Mouse (Mus musculus) T-cell, adult 2 months (primary cell): Measurements from ENCODE around the gene Arap1.

Experiments used
- DNase-seq: peaks from one replicate; pipeline ENCODE4 v3.0.0; 2022; ENCODE audit warnings: low spot score

The Arap1 gene

DNA sequence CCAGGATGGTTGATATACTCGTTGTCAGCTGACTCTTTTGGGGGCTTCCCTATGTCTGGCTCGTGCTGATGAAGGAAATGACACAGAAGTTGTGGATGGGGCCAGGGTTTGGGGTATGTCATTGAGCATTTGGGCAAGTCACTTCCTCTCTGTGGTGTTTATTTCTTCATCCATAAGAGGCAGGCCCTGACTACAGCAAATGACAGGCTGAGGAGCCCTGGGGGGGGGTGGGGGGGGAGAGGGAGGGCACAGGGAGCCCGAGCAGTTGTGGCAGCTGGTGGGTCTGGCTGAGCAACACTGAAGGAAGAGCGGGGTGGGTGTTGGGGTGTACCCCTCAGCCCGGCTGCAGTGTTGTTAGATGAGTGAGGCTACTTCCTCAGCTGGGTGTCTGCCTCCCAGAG, 14.9 kb downstream of the Arap1 start:
- DNase-seq: peak; percentile 49

- no peak for DNase-seq
Measured at GRCm38 (mm10) chr7:101363914-101364313, 16.0 kb downstream of the Arap1 start.

GRCm38 (mm10) chr7:101367901-101368852, 20.3 kb downstream of the Arap1 start:
- DNase-seq: no peak

- DNase-seq: no peak
Measured at GRCm38 (mm10) chr7:101369666-101370065, 21.8 kb downstream of the Arap1 start.

GRCm38 (mm10) chr7:101373082-101373481, 25.2 kb downstream of the Arap1 start:
- no peak for DNase-seq

DNA sequence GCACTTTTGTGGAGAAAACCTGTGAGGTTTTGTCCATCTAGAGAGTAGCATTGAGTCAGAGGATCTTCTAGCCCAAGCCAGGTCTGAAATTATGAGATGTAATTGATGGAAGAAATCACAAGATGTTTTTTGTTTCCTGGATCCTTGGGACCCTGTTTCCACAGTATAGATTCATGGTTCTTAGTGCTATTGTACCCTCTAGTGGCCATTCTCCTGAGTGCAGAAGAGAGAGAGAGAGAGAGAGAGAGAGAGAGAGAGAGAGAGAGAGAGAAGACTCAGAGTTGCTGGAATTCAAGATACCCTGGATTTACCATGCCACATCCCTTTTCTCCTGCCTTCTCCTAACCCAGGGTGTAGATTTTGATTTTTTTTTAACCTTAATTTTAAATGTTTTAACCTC, 26.3 kb downstream of the Arap1 start:
- DNase-seq: peak; percentile 42

DNA sequence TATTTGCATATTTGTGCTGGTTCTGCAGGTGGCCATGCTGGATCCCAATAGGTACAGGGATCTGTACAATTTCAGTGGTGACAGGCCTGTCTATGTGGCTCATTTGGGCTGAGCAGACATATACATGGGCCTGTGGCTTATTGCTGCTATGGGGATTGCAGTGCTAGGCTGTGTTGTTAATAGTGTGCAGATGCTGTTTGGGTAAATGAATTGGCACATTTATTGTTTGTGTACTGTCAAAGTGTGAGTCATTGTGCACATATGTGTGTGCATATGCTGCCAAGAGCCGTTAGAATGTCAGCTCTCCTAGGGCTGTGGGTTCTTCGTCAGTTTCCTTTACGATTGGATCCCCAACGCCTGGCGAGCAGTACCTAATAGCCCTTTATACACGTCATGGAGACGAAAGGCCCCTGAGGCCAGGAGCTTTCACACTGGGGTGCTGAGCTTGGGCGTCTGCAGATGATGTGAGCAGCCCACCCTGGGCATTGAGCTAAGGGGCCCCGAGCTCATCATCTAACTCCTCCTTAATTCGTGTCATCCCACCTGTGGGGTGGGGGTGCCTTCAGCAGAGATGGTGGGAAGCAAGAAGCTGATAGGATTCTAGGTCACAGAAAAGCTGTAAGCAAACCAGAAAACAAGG, 29.0 kb downstream of the Arap1 start:
- no peak for DNase-seq

DNA sequence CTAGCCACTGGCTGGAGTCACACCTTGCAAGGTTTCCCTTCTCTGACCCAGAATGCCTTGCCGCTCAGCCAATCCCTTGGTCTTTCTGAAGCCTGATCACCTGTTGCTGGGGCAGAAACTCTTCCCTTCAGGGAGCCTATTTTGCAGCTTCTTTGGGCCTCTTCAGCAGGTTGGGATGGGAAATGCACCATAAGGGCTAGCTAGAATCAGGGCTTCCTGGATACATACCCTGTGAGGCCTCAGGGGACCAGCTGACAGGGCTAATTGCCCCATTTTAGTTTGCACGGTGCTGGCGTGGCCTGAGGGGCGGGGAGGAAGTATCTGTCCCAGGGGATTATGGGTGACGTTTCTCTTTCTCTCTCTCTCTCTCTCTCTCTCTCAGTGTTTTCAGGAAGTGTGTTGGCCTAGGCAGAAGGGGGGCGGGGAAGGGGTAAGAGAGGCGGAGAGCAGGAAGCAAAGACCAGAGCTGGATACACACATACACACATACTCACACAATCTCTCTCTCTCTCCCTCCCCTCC, 29.9 kb downstream of the Arap1 start:
- peak; percentile 85 for DNase-seq

DNA sequence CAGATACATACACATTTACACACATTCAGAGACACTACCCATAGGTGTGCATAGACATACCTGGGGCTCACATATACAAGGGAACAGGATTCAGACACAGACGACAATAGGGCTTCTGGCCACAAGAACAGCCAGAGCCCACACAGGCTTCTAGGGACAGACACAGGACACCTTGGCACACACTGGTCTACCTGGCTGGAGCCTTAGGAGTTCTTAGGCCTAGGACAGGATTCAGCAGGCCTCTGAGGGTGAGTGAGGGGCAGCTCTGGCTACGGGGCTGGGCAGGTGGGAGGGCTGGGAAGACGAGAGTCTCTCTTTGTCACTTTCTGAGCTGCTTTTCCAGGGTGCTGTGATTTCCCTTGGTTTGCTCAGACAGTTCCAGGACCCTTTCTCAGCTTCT, 30.4 kb downstream of the Arap1 start:
- DNase-seq: no peak

DNA sequence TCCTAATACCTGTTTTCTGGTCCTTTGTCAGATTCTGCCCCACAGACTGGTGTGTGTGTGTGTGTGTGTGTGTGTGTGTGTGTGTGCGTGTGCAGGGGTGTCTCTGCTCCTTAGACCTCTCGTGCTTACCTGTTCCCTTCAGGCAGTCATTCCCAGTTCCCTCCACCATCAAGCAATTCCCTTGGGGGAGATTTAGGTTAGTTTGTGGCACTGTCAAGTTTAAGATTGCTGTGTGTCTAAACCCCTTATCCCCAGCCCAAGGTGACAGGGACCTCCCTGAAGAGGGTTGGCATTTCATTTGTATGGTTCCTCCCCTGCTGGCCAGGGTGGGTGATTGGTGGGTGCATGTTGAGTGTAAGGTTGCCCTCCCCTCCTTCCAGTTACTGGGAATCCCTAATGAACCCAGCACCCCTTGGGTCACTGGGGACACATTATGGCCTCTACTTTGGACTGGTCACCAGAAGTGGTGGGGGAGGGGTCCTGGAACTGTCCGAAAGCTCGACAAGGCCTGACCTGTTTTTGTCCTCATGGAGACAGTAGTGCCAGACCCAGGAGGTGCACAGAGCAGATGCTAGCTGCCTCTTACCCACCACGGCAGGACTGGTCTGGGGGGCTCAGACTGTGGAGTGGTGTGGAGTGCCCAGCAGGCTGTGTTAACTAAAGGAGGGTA, 31.1 kb downstream of the Arap1 start:
- no peak for DNase-seq

DNA sequence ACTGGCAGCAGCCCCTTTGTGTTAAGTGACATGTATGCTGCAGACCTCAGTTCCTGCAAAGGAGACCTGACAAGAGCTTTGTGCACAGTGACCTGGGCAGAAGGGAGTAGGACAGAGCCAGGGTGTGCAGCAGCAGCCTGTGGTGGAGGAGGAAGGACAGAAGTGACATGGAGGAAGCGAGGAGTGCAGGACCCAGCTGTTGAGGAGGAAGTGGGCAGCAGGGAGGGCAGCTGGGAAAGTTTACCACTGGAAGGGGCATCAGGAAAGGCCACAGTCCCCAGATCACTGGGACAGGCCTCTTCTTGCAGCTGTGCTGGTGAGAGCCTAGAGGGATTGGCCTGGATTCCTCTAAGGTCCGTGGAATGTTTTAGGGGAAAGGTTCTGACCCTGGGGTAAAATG, 31.9 kb downstream of the Arap1 start:
- DNase-seq: no peak

DNA sequence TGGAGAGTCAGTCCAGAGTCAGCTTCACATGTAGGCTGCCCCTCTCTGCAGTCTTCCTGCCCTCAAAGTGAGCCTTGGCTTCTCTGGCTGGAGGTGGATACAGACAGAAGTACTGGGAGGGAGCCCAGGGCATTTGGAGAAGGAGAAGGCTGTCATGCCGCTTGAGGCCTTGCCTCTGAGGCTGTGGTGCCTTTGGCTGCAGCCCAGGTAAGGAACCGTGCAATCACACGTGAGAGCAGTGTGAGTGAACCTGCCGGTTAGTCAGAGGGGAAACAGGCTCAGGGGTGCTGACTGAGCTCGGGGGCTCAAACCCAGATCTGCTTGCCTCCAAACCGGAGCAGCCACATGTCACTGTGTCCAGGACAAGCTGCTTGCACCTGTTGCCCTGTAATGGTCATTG, 33.6 kb downstream of the Arap1 start:
- DNase-seq: no peak

- DNase-seq: peak; percentile 22
Measured at GRCm38 (mm10) chr7:101382378-101382777, 34.5 kb downstream of the Arap1 start.

- DNase-seq: no peak
Measured at GRCm38 (mm10) chr7:101383756-101384155, 35.9 kb downstream of the Arap1 start.

GRCm38 (mm10) chr7:101384931-101385330, 37.1 kb downstream of the Arap1 start:
- DNase-seq: no peak

GRCm38 (mm10) chr7:101385331-101385733, 37.5 kb downstream of the Arap1 start:
- no peak for DNase-seq

DNA sequence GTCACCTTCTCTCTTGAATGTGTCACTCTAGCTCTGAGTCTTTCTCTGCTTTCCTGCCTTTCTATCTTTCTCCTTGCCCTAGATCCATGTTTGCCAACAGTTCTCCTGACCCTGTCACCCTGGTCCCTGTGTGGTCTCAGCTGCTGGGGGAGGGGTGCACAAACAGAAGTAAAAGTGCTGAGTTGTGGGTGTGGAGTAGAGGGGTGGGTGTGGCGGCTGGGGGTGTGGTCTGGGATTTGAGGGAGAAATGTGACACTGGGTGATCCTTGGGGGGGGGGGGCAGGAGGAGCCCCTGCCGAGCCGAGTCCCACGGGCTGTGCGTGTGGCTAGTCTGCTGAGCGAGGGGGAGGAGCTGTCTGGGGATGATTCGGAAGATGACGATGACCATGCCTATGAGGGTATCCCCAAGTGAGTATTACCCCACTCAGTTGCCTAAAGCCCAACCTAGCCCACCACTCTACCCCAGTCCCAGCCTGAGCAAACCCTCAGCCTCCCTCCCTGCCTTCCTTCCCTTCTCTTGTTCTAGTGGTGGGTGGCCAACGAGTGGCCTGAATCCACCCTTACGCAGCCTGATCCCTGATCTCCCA, 38.1 kb downstream of the Arap1 start:
- no peak for DNase-seq

- DNase-seq: no peak
Measured at GRCm38 (mm10) chr7:101389256-101389655, 41.4 kb downstream of the Arap1 start.

DNA sequence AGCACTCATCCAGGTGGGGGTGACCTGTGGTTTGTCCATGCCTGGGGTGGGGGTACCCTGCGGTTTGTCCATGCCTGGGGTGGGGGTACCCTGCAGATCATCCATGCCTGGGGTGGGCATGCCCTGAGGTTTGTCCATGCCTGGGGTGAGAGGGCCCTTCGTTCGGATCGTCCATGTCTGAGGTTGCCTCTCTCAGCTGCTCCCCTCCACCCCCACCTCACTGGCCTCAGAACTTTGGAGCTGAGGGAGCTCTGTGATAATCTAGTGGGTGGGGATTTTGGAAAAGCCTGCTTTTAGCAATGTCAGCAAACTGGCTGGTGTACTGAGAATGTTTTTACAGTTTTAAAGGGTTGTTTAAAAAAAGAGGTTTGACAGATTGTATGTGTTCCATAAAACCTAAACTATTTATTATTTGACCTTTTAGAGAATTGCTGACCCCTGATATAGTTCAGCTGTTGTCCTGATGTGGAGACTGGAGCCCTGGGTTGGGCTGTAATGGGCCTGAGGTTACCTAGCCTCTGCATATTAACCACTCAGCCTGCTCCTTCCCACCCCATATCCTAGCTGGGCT, 44.1 kb downstream of the Arap1 start:
- DNase-seq: no peak

DNA sequence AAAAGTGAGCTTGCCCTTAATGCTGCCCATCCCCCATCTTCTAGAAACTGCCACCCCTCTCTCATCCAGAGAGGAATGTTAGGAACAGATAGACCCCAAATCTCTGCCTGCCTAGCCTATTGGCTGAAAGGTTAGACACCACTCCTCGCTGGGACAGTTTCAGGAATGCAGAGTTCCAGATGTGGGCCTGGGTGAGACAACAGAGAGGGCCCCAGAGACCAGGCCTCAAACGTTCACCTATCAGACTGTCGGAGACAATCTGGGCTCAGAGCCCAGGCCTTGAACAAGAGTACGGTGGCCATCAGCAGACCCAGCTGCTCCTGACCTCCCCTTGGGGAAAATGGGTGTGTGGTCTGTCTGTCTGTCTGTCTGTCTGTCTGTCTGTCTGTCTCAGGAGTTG, 45.1 kb downstream of the Arap1 start:
- DNase-seq: no peak

DNA sequence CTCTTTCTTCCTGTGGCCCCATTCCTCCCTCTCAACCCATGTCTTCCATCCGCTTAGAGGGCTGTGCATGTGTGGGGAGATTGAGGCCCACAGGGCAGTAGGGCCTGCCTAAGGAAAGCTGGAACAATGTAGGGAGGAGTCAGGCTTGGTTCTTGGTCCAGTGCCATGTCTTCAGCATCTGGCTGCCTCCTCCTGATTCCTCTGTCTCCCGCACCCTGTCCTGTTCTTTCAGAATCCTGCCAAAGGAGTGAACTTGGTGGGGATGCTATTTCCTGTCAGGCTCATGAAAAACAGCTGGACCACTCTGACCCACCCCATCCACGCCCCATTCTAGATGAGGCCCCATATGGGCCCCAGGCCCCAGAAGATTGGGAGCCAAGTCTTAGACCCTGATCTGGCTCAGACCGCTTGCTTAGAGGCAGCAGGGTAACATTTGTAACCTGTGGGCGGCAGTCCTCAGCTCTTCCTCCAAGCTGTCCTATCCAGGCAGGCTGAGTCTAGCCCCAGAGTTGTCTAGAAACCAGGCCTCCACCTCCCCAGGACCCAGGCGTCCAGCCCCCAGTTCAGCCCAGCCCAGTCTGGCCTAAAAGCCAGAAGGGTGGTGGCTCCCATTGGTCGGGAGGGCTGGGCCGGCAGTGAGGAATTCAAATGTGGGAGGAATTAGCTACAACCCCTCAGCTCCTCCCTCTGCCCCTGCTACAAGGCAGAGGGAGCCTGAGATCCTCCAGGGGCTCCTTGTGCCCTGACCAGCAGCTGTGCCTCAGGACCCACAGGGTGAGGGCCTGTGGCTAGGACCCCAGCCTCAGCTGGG, 46.0 kb downstream of the Arap1 start:
- DNase-seq: no peak
